In genomic region chr14:20973821-20974220, GRCm38 (mm10) we compare ENCODE assay signal across 24 mouse cellular contexts. TPM values are rescaled to one million over a fixed set of nuclear protein-coding genes. Genes with fewer than 3 reads are reported as not detected.
A peak's percentile ranks its signal among the peaks of the same experiment; 100 is the strongest.
DNase-seq lines count a peak whose midpoint lies in the region; ATAC-seq and TF ChIP-seq lines count a peak whose summit lies in the region.
"Had no signal": no experiment of that assay in that cellular context is flagged by ENCODE, and none has a peak within 500 bp of the region (broad histone marks: within the 10 kb centered on the region; RNA-seq: fewer than 3 reads in every experiment).

No protein-coding gene starts in this region.

- peak; percentile 68 for DNase-seq in lung, postnatal 0 days (ENCODE audit: low spot score)
- DNase-seq in lung, postnatal 4 days: no peak
- DNase-seq in Patski (ENCODE audit: low read depth, low spot score): no peak
- DNase-seq in urinary bladder, postnatal 36 days (ENCODE audit: low spot score in 2 of 2): peak; percentile 27 to 43
- DNase-seq in heart, adult 8-10 months (ENCODE audit: low spot score): no peak
- no peak for DNase-seq in kidney, postnatal 25 days
- DNase-seq: adrenal gland, adult 8-10 months; B cell, adult 2 months; cerebellum, adult 9-11 months; gastrocnemius, postnatal 36 days; heart, postnatal 10 days; kidney, adult 11 months; lung, adult 2 months; right cerebral cortex, postnatal 4 days; thymus, adult 18-20 months had no signal

- no peak overlapping the region for H3K27ac ChIP-seq in lung, postnatal 0 days (ENCODE audit: low read length)
- H3K27ac ChIP-seq in intestine, postnatal 0 days (ENCODE audit: low read depth, low read length): peak overlapping the region; percentile 15; the same call in 1 of the 2 replicates
- H3K27ac ChIP-seq: embryonic facial prominence, embryonic 12.5 days; hindbrain, embryonic 13.5 days; kidney, postnatal 0 days; limb, embryonic 10.5 days; midbrain, embryonic 12.5 days; neural tube, embryonic 12.5 days had no signal

- H3K27me3 ChIP-seq in lung, postnatal 0 days (replicated peaks; ENCODE audit: insufficient read depth, low read length): no peaks in the 10 kb centered on the region
- no peaks in the 10 kb centered on the region for H3K27me3 ChIP-seq in Patski
- no peaks in the 10 kb centered on the region for H3K27me3 ChIP-seq in intestine, postnatal 0 days (replicated peaks; ENCODE audit: control insufficient read depth, insufficient read depth, low read length)
- H3K27me3 ChIP-seq: embryonic facial prominence, embryonic 12.5 days; hindbrain, embryonic 13.5 days; midbrain, embryonic 12.5 days; neural tube, embryonic 12.5 days had no signal

- no peaks in the 10 kb centered on the region for H3K9me3 ChIP-seq in lung, postnatal 0 days (ENCODE audit: low read length)
- no peaks in the 10 kb centered on the region for H3K9me3 ChIP-seq in intestine, postnatal 0 days (ENCODE audit: control insufficient read depth)
- H3K9me3 ChIP-seq: embryonic facial prominence, embryonic 12.5 days; hindbrain, embryonic 13.5 days; limb, embryonic 10.5 days; midbrain, embryonic 12.5 days; neural tube, embryonic 12.5 days had no signal

- POLR2A ChIA-PET in Patski (lab: Charles Lee): no interaction called here

- no peaks in the 10 kb centered on the region for H3K36me3 ChIP-seq in lung, postnatal 0 days (ENCODE audit: insufficient read depth, low read length)
- H3K36me3 ChIP-seq in intestine, postnatal 0 days (ENCODE audit: control insufficient read depth, insufficient read depth): no peaks in the 10 kb centered on the region
- H3K36me3 ChIP-seq: embryonic facial prominence, embryonic 12.5 days; hindbrain, embryonic 13.5 days; limb, embryonic 10.5 days; midbrain, embryonic 12.5 days; neural tube, embryonic 12.5 days had no signal

- H3K4me1 ChIP-seq in lung, postnatal 0 days (ENCODE audit: insufficient read depth, low read depth, low read length): peaks cover 4% of the 10 kb centered on the region; the same call in 1 of the 2 replicates
- no peaks in the 10 kb centered on the region; the same call in 1 of the 2 replicates for H3K4me1 ChIP-seq in intestine, postnatal 0 days (replicated peaks; ENCODE audit: control insufficient read depth, insufficient read depth, low read length)
- H3K4me1 ChIP-seq: embryonic facial prominence, embryonic 12.5 days; limb, embryonic 10.5 days had no signal

- no peak for TF ChIP-seq CTCF in lung, postnatal 0 days (IDR thresholded peaks at IDR 0.05)
- no peak for TF ChIP-seq CTCF in Patski (IDR thresholded peaks at IDR 0.05)
- TF ChIP-seq CTCF in intestine, postnatal 0 days (IDR thresholded peaks at IDR 0.05; ENCODE audit: low read depth): no peak

- 0 out of 2 replicates have a peak, but pooled peaks have one; percentile 44 for TF ChIP-seq EP300 in lung, postnatal 0 days (IDR thresholded peaks at IDR 0.05)

- no peak overlapping the region for H3K4me2 ChIP-seq in lung, postnatal 0 days (replicated peaks; ENCODE audit: low read depth, low read length)
- no peak overlapping the region for H3K4me2 ChIP-seq in intestine, postnatal 0 days (replicated peaks; ENCODE audit: low read depth)
- H3K4me2 ChIP-seq: embryonic facial prominence, embryonic 12.5 days; heart, embryonic 11.5 days; hindbrain, embryonic 13.5 days; midbrain, embryonic 12.5 days; neural tube, embryonic 12.5 days had no signal

- no peak overlapping the region for H3K9ac ChIP-seq in lung, postnatal 0 days (replicated peaks; ENCODE audit: low read depth)
- no peak overlapping the region for H3K9ac ChIP-seq in intestine, postnatal 0 days (ENCODE audit: low read depth, low read length)
- H3K9ac ChIP-seq: embryonic facial prominence, embryonic 12.5 days; hindbrain, embryonic 13.5 days; midbrain, embryonic 12.5 days; neural tube, embryonic 12.5 days had no signal

- H3K4me3 ChIP-seq in lung, postnatal 0 days (ENCODE audit: low read depth, low read length): no peak overlapping the region
- no peak overlapping the region for H3K4me3 ChIP-seq in intestine, postnatal 0 days (ENCODE audit: low read depth, low read length)
- H3K4me3 ChIP-seq: embryonic facial prominence, embryonic 12.5 days; hindbrain, embryonic 13.5 days; limb, embryonic 10.5 days; midbrain, embryonic 12.5 days; neural tube, embryonic 12.5 days had no signal

- ATAC-seq in lung, postnatal 0 days: peak; percentile 69
- ATAC-seq in Patski: peak; percentile 51
- peak; percentile 89 for ATAC-seq in intestine, postnatal 0 days
- ATAC-seq: forebrain, embryonic 16.5 days had no signal

- CTCF ChIA-PET in Patski (lab: Charles Lee): interaction anchor here (1.5 kb wide), 1 partner anchor 26 kb away, joined by 3 read pairs; no protein-coding TSS in a partner anchor

- in situ Hi-C loops in Patski (cut with MboI; ENCODE audit: low pct_unique_long_range_greater_than_20kb): loop anchor here (5.0 kb wide), 1 partner anchor 42 kb away; no protein-coding TSS in a partner anchor

RNA-seq across cellular contexts. Expression of gene Vcl, which starts 44.6 kb away (rescaled TPM):
- 42.8 and 60.1 TPM in 2 replicates for polyA plus RNA-seq in lung, postnatal 0 days (2015; fragmentation: Nextera tagmentation; extraction: Ambion mirVana)
- 255 TPM for polyA plus RNA-seq in Patski (2021)
- 33.8 and 33.9 TPM in 2 replicates for polyA plus RNA-seq in intestine, postnatal 0 days (2015; fragmentation: Nextera tagmentation; extraction: Ambion mirVana)
- 100 to 1,000 TPM in 3 of 4 experiments, 10 to 100 TPM in 1; 91.8 to 108 (median 105) TPM for total RNA-seq in heart, adult 8-10 months (2022)

Comparison
In these comparisons a context has a peak if more than half of its experiments do, and no peak if none do; other contexts are left out.
1. DNase-seq: peak in lung, postnatal 0 days (single experiment) and urinary bladder, postnatal 36 days (2 of 2); none in lung, postnatal 4 days (0 of 2), Patski (single experiment), heart, adult 8-10 months (single experiment) and kidney, postnatal 25 days (0 of 2).
2. Peak in every context shown above with its lines, with median percentiles within 50 percentile points of each other: ATAC-seq.